Mouse (Mus musculus): Measurements from ENCODE around the gene Hmgn2.
"Not testable (repeated sequence)": the region's sequence is repeated elsewhere in the genome, so short reads cannot be mapped to it uniquely, and the experiment has no call there.

Hmgn2 gene

DNA sequence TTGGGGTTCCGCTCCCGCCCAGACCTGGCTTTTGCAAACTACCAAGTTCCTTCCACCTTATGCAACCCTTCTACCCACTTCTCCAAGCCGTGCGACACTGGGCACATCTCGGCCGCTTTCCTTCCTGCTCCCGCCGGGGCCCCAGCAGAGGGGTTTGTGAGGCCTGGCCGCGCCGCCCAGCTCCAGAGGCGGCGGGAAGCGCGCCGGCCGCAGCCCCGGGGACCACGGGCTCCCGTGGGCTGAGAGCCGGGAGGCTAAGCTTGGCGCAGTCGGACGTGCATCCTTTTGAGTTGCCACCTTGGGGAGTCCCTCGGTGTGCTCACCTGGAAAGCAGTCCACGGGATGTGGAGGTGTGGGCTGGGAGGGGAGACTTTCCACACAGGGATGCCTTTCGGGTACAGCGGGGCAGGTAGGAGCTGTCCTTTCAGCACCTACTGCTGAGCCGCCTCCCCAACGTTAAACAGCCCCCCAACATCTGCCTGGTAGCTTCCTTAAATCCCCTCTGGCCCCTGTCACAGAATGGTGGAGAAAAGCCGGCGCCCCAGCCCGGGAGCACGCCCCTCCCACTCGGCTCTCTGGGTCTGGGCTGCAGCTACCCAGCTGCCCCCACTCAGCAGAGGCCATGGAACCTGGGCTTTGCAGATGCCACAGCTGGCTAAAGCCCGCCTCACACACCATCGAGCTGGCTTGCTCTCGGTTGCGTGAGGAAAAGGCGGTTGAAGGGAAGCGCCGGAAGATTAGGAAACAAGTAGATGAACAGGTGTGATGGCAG lies at the start of gene Hmgn2:
Gene Hmgn2, minus strand, starts transcription at position 501 of the 772 bp plus-strand sequence.
- DNase-seq, result peak; percentile 19

DNA sequence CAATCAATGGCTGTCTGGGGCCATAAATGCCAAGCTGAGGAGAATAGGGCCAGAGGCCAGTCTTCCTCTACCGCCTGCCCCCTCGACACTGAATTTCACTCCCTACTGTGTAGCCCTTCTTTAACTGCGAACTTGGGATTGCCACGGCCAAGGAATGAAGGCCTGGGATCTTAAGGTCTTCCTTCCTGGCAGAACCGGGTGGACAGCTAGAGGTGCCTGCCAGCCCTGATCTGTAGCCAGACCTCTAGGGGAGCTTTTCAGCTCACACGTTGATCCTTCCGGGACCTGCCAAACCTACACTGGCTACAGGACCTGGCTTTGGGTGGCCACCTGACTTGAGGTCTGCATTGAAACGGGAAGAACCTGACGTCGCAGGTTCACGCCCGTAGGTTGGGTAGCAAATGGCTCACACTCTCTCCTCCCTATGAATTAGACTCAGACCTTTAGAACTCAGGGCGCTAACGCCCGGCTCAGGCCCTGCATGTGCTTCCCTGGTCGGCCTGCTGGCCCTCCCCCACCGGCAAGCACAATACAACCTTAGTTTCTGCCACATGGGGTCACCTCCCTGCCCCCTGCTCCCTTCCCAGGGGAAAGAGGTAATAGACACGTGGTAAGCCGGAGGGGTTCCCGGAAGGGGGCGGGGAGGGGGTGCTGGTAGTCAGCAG lies 48.9 kb upstream of the Hmgn2 start:
- DNase-seq, result no peak

DNA sequence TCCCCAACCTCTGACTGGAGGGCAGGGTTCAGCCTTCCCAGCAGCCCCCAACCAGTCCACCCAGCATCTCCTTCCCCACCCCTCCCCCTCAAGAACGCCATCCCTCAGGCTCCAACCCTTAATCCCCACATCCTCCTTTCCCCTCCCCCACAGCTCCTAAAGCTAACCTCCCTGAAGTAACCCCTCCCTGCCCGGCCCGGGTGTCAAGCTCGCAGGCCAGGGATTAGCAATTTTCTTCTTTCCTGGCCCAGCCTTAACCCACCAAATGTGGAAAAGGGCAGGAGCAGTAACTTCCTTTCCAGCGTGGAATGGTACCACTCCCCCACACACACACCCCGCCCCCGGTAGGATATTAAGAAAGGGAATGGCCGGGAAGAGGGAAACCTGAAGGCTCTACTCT lies 48.3 kb upstream of the Hmgn2 start:
- no peak for DNase-seq

DNA sequence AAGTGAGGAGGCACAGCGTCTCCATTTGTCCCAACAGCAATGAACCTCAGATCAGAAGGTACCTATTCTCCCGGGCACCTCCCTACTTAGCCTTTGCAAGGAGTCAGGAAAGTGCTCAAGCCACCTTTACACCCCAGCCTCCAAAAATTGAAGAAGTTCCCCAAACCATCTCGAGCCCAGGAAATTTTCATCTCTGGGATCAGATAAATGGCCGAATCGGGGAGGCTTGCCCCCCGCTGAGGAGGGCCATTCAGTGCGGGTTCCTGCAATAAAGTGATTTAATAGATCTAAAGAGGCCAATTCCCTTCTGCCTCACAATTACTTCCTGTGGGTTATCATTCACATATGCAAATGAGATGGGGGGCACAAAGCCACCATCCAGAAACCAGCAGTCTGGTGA lies 47.8 kb upstream of the Hmgn2 start:
- DNase-seq, result no peak

DNA sequence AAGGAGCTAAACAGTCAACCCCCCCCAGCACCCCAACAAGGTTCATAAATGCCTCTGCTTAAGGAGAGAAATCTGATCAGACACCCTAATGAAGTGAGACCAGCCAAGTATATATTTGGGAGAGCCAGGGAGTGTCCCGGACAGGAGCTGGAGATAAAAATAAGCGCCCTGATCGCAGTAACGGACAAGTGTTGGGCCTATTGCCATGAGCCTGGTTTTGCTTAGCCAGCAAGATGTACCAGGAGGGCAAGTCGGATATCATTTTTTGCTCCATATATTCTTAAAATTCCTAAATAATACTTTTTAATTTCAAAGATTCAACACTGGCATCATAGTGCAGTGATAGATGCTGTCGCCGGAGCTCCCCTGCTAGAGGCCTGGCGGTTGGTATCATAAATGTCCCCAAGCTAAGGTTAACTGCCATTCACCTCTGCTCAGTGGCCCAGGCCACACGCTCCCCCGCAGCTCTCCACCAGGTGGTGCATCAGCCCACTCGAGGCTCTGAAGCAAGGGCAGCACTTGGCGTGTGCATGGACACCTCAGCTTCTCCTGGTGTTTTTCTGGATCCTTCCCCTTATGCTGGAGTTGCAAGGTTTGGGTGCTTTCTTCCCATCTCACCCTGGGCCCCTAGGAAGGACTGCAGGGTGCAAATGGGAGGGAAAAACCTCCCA lies 44.5 kb upstream of the Hmgn2 start:
- DNase-seq, result no peak

DNA sequence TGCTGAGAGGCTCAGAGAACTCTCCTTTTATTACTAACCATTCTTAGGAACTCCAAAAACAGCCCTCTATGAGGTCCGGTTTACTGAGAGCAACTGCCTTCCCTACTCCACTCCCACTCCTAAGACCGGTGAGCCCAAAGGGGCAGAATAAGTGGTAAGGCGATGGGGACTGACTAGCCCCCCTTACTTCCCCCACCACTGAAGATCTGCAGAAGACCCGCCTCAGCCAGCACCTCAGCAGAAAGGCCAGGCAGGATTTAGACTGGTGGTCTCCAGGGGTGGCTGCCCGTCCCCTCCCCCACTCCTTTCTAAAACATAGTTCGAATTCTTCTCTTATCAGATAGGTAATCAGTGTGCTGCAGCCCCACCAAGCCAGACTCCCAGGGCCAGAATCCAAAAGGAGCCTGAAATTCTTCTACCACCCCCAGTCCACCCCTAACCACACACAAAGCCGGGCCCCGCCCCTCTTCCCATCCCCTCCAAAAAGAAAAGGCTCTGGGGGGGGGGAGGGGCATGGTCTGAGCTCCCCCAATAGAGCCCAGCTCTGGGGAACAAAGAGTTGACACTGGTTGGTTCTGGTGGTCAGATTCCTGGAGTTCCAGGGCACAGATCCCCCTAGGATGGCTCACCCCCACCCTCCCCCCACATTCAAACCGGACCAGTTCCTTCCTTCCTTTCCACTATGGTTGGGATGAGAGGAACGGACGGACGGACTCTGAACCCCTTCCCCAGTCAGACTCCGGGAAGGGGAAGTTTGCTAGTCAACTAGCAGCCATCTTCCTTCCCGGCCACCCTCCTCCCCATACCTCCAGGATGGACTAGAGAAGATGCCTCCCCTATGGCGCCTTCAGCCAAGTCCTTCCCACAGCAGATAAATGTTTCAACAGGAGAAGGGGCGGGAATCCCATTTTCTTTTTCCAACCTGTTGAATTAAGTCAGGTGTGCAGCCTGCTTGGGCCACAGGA lies 43.3 kb upstream of the Hmgn2 start:
- DNase-seq, result no peak

DNA sequence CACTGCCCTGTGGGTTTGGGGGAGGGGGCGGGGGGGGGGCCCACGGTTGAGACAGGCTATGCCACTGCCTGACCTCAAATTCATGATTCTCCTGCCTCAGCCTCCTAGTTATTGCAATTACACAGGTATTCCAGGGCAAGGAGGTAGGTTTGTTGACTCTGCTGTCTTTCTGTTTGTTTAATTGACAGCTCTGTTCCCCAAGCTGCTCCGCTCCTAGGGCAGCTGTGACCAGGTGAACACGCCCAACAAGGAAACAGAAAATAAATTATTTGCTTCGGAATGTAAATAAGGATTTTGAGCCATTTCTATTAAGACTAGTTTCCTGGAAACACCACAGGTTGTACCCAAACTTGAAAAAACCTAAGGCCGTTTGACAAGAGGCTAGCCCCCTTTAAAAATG lies 41.3 kb upstream of the Hmgn2 start:
- DNase-seq, result no peak

DNA sequence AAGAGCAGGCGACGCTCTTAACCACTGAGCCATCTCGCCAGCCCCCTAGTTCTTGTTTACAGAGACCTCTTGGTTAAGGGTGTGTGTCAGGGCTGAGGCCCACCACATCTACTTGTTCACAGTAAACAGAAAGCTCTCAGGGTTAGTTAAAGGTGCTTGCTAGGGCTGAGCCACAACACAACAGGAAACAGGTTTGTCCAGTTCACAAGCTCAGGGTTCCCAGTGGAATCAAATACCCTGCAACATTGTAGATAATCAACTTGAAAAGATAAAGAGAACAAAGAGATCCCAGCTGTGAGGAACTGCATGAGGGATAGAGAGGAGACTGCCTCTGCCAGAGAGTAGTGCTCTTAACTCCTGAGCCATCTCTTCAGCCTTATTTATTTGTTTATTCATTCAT lies 38.4 kb upstream of the Hmgn2 start:
- DNase-seq, result no peak

DNA sequence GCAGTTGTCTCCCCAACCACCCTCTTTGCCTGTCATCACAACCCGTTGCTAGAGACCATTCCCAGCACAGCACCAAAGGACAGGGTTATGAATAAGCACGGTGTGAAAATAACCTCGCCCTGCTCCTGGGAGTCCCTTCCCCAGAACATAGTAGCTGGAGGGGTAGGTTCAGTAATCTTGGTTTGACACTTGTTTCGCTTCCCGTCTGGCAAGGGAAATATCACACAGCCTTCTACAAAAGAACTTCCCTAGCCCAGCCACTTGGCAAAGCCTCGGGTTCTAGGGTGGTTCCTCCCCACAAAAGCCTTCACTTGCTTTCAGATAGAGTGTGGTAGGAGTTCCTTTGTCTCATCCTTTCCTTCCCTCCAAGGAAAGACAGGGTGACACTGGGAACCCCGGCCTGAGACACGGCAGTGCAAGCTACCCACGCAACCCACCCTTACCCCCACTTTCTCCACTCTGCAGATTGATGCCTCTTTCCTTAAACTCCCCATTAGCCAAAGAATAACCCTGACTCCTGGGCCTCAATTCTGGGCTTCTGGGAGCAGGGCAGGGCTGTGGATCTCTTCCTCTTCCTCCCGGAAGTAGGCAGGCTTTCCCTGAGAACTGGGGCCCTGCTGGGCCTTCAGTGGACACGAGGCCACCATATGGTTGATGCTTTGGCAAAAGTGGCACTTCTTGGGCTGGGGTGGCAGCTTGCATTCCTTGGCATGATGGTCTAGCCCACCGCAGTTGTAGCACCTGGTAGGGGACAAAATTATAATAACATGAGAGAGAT lies 37.3 kb upstream of the Hmgn2 start:
- peak; percentile 15 for DNase-seq

DNA sequence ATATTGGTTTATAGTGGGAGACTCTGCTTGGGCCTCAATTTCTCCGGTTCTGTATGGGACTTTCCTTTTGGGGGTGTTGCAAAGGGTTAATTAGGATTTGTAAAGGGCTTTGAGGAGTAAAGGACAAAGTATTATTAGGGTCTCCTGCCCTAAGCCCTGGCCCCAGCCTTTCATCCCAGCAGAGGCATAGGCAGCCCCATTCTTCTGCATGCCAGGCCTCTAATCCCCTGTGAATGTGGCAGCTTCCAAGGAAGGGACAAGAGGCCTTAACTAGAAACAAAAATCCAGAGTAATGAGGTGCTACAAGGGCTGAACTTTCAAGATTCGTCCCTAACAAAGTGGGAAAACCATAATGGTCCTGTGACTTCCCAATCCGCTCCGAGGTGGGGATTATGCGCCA lies 34.5 kb upstream of the Hmgn2 start:
- DNase-seq, result no peak

DNA sequence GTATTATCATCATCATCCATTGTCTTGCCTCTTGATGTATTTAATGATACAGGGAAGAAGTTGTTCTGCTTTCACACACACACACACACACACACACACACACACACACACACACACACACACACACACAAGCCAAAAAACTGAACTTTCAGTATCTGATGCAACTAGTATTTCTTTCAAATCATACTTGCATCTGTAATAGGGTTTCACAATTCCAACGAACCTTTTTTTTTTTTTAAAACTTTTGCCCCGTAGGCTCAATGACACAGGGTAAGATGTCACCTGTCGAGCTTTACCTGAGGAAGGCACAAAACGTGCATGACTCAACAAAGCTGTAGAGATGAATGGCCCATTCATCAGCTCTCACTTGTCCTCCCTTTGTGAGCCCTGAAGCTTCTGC lies 33.8 kb upstream of the Hmgn2 start:
- no peak for DNase-seq

DNA sequence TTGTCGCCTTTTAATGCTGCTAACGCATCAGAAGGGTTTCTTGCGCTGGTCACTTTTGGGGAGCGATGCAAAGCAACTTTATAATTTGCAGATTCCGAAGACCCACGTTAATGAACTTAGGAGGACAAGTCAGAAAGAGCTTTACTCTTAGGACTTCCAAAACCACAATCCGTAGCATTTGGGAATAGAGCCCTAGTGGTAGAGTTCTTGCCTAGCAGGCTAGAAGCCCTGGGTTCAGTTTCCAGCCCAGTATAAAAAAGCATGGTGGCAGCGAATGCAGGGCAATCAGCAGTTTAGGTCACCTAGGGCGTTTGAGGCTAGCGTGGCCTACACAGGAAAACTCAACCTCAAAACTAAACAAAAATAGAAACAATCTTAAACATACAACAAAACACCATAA lies 33.3 kb upstream of the Hmgn2 start:
- no peak for DNase-seq

DNA sequence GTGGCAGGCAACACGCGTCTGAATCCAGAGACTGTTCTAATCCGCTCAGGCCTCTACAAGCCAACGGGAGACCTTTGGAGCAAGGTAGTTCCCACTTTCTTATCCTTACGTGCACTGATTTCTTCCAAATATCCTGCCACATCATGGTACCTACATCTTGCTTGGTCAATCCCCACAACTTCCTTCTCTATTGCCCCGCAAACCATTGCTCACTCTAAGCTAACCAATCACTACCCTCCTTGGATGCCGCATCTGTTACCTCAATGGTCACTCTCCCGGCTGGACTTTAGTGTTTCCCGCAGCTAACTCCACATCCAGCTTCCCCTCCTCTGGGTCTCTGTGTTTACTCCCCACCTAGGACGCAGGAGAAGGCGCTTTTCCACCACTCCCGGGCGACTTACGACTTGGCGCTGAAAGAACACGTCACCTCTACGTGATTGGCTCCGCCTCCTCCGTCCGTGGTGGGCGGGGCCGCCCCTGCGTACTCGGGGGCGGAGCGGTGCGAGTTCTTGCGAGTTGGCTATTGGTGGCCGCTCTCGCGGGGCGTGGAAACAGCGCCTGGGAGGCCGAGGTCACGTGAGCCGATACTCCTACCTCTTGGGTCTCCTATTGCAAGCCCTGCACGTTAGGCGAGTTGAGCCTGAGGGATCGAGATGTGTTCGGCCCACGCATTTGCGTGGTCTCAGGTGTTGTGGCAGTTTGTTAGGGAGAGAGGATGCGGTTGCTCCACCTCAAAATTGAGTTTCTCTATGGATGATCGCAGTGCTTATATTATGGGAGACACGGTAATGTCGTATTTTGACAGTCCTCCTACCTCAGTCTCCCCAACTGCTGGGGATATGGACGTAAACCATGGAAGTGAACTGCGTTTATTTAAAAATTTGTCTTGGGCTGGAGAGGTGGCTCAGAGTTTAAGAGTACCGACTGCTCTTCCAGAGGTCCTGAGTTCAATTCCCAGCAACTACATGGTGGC lies 32.3 kb upstream of the Hmgn2 start, which contains the start of gene Dhdds:
Gene Dhdds, minus strand, starts transcription at position 453 of the 973 bp plus-strand sequence.
- DNase-seq, result peak; percentile 96

DNA sequence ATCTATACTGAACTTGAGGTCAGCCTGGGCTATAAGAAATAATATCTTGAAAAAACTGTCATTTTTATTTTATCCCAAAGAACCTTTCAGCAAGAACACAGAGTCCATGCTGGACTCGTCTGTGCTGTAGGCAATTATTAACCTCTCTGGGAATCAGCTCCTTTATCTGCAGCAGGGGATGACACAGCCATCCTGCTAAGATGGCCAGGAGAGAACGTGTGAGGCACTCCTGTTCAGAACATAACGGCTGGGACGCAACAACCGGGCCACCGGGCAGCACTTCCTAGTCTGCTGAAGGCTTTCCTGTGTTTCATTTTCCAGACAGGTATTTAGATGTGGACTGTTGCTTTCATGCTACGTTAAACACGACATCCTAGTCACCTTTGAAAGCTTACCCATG lies 26.2 kb upstream of the Hmgn2 start:
- no peak for DNase-seq

DNA sequence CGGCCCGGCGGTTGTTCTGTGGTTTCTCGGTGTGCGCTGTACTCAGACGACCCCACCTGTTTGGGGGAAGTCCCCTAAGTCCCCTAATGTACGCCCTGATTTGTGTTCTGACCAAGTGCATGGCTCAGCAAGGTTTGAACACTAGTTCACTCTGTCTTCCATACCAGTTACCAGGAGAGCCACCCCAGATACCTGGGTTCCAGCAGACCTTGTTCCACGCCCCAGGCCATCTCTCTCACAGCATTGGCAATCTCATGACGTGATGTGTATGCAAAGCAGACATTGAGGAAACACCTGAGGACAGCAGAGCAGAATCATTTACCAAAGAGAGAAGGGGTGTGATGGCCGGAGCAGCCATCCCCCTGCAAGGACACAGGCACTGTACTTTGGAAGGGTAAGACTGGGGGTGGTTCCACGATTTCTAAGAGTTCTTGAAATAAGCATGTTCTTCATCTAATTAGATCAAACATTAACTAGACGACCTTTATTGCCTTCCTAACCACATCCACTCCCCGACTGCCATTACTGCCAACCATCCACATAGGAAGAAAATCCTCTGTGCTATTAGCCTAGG lies 22.7 kb upstream of the Hmgn2 start:
- DNase-seq, result no peak

DNA sequence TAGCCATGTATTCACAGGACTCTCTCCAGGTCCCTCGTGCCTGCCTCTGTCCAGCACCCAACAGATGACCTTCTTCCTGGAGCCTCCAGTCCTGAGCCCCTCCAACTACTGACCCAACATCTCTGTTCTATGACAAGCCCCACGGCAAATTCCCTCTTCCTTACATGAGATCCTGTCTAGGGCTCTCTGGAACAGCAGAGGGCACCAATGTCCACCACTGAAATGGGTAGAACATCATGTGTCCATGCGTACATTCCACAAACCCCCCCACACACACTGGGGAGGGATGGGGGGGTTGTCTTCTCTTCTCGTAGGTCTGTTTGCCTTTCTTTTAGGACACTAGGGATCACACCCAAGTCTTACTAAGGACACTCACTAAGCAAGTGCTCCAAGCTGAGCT lies 21.6 kb upstream of the Hmgn2 start:
- no peak for DNase-seq

DNA sequence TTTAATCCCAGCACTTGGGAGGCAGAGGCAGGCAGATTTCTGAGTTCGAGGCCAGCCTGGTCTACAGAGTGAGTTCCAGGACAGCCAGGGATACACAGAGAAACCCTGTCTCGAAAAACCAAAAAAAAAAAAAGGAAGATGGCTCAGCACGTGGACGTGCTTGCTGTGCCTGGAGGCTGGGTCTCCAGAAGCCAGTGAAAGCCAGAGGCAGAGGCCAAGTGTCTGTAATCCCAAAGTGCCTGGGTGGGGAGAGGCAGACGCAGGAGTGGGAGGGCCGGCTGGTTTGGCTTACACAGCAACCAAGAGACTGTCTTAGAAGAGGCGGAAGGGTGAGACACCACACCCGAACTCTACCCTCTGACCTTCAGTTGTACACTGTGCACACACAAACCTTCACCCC lies 19.8 kb upstream of the Hmgn2 start:
- not testable (repeated sequence) for DNase-seq

DNA sequence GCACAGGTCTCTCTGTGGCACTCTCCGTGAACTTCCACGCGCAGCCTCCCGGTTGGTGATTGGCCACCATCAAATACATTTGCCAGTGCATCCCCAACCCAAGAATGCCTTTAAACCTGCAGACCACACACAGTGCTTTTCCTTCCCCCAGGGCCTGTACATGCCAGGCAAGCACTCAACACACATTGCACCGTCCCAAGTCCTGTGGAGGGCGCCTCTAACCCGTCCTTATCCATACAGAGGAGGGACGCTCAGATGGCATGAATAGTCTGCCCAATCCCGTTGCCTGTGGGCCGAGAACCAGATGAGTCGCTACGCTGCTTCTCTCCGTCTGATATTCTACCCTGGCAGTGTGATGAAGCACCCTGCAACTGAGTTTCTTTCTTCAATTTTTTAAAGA lies 14.5 kb upstream of the Hmgn2 start:
- DNase-seq, result no peak

DNA sequence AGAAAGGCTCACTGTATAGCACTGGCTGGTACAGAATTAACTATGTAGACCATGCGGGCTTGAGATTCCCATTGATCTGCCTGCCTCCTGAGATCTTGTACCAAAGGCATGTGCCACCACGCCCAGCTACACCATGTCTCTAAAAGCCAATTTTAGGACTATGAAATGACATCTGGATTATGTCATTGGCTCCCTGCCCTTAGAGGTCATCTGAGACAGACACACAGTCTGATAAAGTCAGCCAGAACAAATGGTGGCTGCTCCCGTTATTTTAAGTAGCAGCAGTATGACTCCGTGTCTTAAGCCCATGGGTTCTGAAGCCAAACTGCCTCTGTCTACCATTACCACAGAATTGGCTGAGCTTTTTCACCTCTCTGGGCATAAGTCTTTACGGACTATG lies 12.0 kb upstream of the Hmgn2 start:
- no peak for DNase-seq

DNA sequence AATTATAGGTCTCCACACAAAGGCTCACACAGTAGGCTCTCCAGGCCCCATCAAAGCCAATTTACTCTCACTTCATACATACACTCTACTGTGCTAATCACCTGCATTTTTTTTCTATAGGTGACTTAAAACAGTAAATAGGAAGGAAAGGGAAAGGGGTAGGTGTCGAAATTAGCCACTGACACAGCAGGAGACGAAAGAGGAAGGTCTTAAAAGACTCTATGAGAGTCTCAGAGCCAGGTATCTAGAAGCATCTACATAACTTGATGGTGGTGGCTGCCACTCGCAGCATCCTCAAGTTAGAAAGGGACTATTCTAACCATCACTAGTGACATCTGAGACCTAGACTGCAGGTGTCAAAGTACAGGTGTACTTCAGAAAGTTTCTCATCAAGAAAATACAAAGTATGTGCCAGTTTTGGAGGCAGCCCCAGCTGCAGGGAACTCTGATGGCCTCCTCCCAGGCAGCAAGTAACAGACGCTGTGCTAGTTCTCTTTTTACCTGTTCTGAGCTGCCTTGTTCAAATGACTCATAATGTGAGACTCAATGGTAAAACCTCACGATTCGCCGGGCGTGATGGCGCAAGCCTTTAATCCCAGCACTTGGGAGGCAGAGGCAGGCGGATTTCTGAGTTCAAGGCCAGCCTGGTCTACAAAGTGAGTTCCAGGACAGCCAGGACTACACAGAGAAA lies 9.7 kb upstream of the Hmgn2 start:
- no peak for DNase-seq

Data from layer of hippocampus, adult 9-11 months (tissue).